Mouse (Mus musculus): ENCODE results near the gene Dact3. TPM values are rescaled to one million over a fixed set of nuclear protein-coding genes. Genes with fewer than 3 reads are reported as not detected.

The Dact3 gene
- polyA plus RNA-seq, 1 experiment: 37.3 TPM

DNA sequence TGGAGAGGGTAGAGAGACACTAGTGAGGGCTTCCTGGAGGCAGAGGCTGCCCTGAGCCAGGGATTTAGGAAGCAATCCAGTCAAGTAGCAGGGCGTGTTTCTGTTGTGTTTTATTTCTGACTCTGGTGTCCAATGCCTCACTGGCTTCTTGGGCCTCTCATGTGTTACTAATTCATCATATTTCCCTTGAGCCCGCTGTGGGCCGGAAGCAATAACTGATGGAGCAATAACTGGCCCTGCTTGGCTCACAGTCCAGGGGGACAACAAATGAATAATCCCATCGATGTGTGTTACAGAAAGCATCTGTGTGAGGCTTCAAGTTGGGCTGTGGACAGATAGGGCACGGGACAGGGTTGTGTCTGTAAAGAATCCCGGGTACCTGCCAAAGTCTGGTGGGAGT, 37.2 kb downstream of the Dact3 start:
- peak overlapping the region; percentile 69 for H3K27ac ChIP-seq (ENCODE audit: insufficient read depth, low read length)
- H3K4me1 ChIP-seq (ENCODE audit: control insufficient read depth, insufficient read depth, low read length): peaks cover 8% of the 10 kb centered on the region; the same call in 1 of the 2 replicates
- TF ChIP-seq POLR2A (IDR thresholded peaks at IDR 0.05; ENCODE audit: low read depth, low read length) (no peak), CTCF (IDR thresholded peaks at IDR 0.05; ENCODE audit: borderline replicate concordance, insufficient read depth, low read length) (no peak)
- no peak overlapping the region for H3K4me3 ChIP-seq (ENCODE audit: insufficient read depth, low read length)

DNA sequence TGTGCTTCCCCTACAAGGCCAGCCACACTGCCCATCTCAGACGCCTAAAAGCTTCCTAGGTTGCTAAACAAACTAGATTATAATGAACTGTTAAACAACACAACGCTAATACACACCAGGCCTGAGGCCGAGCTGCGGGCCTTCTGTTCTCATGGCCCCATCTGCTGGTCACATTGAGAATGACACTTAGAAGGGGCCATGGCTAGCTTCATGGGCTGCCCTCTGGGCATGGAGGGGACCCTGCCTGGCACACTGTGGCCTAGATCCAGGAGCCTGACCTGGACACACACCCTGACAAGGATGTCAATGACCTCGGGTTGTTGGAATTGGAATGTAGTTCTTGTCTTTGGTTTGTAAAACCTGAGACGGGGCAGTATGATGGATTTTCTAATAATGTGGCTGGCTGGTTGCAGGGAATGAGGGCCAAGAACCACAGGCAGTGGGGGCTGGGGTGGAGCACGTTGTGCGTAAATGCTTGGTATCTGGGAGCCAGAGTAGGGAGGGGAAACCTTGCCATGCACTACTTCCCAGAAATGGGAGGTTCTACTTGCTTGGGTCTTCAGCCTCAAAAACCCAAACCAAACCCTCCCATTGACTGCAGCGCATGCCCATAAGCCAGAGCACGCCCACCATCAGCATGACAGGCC, 38.8 kb downstream of the Dact3 start:
- H3K4me3 ChIP-seq (ENCODE audit: insufficient read depth, low read length): no peak overlapping the region
- H3K27ac ChIP-seq (ENCODE audit: insufficient read depth, low read length): 0 out of 2 replicates have a peak overlapping the region, but pooled peaks have one; percentile 69
- TF ChIP-seq POLR2A (IDR thresholded peaks at IDR 0.05; ENCODE audit: low read depth, low read length) (no peak), CTCF (IDR thresholded peaks at IDR 0.05; ENCODE audit: borderline replicate concordance, insufficient read depth, low read length) (peak; percentile 61)
- H3K4me1 ChIP-seq (ENCODE audit: control insufficient read depth, insufficient read depth, low read length): peaks cover 8% of the 10 kb centered on the region; the same call in 1 of the 2 replicates

DNA sequence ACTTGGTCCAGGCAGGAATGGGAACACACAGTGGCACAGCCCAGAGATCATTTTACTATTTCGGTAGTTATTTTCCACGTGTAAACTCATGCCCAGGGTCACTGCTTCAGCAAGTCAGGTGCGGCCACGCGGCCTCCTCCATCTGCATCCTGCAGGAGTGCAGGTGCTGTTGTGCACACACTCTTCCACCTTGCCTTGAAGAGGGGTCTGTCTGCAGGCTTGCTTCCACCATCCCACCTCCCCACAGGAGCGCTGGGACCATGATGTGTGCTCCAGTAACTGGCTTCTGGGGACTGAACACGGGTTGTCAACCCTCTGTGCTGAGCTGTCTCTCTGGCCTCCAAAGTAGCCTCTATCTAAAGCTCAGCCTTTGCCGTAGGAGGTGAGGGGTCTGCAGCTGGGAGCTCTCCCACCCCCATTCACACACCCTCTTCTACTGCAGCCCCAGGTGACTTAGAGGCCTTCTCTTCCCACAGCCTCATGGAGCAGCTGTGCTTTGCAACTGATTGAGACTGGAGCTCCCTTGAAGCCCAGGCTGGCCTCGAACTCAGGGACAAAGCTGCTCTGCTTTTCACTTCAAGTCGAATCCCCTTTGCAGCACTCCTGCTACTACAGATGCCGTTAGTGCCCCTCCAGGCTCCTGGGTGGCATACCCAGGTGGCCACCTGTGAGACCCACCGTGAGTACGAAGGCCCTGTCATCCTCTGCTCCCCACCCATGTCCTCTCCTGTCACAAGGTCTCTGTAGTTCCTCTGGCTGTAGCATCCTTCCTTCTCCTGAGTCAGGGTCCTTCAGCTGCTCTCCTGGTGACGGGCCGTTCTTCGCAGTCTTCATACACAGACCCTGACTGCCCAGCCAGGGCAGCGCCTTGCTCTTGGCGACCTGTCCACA, 39.6 kb downstream of the Dact3 start:
- no peak overlapping the region for H3K27ac ChIP-seq (ENCODE audit: insufficient read depth, low read length)
- peaks cover 10% of the 10 kb centered on the region for H3K4me1 ChIP-seq (ENCODE audit: control insufficient read depth, insufficient read depth, low read length)
- TF ChIP-seq POLR2A (IDR thresholded peaks at IDR 0.05; ENCODE audit: low read depth, low read length): no peak
- no peak for TF ChIP-seq CTCF (IDR thresholded peaks at IDR 0.05; ENCODE audit: borderline replicate concordance, insufficient read depth, low read length)
- H3K4me3 ChIP-seq (ENCODE audit: insufficient read depth, low read length): no peak overlapping the region

DNA sequence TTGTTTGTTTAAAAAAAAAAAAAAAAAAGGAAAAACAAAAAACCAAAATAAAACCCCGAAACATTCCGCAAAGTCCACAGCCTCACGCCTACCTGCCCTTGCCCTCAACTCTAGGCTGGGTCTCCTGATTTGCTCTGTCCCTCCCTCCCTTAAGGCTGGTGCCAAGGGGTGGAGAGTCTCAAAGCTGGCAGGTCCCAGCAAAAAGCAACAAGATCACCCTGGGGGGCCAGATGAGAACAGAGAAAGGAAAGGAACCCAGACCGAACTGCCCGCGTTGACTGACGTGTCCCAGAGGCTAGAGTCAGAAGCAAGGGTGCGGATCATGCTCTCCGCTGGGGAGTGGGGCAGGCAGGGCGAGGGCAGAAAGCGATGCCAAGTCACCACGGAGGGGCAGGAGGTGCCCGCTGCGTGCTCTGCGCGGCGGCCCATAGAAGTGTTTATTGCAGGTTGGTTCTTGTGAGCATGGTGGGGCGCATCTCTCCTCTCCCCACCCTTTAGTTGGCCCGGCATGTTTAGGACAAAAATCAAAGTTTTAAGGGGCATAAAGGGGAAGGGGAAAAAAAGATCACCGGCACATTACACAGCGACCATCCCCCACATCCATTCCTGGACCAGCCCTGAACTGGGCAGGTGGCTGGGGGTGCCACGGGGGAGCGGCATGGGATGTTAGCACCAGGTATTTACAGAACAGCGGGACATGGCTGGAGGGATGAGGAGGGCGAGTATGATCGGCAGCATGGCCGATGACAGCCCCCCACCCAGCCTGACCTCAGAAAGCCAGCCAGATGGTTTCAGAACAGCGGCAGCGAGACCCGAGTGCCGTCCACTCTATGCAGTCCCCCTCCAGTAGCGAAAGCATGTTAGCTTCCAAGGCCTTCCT, 40.6 kb downstream of the Dact3 start:
- Histone ChIP-seq H3K27ac (ENCODE audit: insufficient read depth, low read length) (no peak overlapping the region), H3K4me3 (ENCODE audit: insufficient read depth, low read length) (no peak overlapping the region), H3K4me1 (ENCODE audit: control insufficient read depth, insufficient read depth, low read length) (peaks cover 8% of the 10 kb centered on the region)
- TF ChIP-seq POLR2A (IDR thresholded peaks at IDR 0.05; ENCODE audit: low read depth, low read length) (no peak), CTCF (IDR thresholded peaks at IDR 0.05; ENCODE audit: borderline replicate concordance, insufficient read depth, low read length) (no peak)

DNA sequence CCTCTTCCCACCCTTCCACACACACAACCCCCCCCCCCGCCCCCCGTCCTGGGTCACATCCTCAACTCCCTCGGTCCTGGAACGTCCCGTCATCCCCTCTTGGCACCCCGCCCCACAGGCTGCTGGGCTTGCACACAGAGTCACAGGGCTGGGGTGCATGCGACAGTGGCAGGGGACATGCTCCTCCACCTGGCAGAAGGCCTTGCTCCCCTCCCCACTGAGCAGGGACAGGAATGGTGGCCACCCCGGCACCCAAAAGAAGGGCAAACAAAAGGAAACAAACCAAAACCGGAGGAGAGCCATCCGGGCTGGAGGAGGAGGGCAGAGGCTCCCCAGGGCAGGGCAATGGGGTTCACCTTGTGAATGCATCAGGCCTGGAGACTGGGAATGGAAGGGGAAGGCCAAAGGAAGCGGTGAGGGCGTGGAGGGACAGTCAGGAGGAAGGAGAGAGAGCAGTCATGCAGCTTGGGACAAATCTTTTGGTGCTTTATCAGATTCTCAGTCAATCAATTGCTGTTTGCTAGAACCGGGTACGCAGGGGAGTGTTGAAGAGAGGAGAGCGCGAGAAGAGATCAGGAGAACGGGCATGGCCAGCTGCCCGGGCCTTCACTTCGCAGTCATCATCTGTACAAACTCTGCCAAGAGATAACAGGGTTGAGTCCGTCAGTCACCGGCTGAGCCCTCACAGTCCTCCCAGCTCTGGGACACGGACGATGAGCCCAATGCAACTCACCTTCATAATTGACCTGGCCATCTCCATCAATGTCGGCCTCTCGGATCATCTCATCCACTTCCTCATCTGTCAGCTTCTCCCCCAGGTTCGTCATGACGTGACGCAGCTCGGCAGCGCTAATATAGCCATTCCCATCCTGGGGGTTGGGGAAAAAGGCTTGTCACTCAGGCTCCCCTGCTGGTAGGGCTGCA, 41.5 kb downstream of the Dact3 start:
- H3K4me3 ChIP-seq (ENCODE audit: insufficient read depth, low read length): no peak overlapping the region

DNA sequence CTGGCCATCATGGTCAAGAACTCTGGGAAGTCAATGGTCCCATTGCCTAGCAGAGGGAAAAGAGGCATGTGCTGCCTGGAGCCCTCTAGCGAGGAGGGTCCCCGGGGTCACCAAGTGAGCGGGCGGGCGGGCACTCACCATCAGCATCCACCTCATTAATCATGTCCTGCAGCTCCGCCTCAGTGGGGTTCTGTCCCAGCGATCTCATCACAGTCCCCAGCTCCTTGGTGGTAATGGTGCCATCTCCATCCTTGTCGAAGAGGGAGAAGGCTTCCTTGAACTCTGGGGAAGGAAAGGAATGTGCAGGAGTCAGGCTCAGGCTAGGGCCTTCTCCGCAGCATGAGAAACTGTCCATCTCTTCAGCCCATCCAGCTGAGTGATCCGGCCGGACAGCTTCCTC, 42.3 kb downstream of the Dact3 start:
- Histone ChIP-seq H3K4me3 (ENCODE audit: insufficient read depth, low read length) (no peak overlapping the region), H3K27ac (ENCODE audit: insufficient read depth, low read length) (no peak overlapping the region), H3K4me1 (ENCODE audit: control insufficient read depth, insufficient read depth, low read length) (peaks cover 11% of the 10 kb centered on the region; the same call in 1 of the 2 replicates)
- no peak for TF ChIP-seq POLR2A (IDR thresholded peaks at IDR 0.05; ENCODE audit: low read depth, low read length)
- no peak for TF ChIP-seq CTCF (IDR thresholded peaks at IDR 0.05; ENCODE audit: borderline replicate concordance, insufficient read depth, low read length)

More for the DNA sequence above, 41.5 kb downstream of the Dact3 start:
- H3K27ac ChIP-seq (ENCODE audit: insufficient read depth, low read length): no peak overlapping the region
- TF ChIP-seq CTCF (IDR thresholded peaks at IDR 0.05; ENCODE audit: borderline replicate concordance, insufficient read depth, low read length) (no peak), POLR2A (IDR thresholded peaks at IDR 0.05; ENCODE audit: low read depth, low read length) (no peak)
- H3K4me1 ChIP-seq (ENCODE audit: control insufficient read depth, insufficient read depth, low read length): peaks cover 11% of the 10 kb centered on the region

DNA sequence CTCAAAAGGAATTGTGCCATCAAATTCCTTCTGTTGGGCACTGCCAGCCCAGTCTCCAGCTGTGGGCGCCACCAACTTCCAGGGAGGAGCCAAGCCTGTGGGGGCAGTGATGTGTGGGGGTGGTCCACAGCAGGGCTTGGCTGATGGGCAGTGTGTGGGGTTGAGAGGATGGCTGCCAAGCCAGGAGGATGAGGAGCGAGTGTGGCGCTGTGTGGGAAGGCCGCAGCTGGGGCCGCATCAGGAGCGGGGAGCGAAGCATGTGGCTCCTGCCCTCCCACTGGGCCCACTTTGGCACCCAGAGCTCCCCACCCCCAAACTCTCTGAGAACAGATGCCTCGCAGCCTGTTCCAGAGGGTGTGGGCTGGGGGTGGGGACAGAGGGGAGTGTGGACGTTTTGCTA, 42.9 kb downstream of the Dact3 start:
- no peak overlapping the region for H3K4me3 ChIP-seq (ENCODE audit: insufficient read depth, low read length)
- no peak for TF ChIP-seq POLR2A (IDR thresholded peaks at IDR 0.05; ENCODE audit: low read depth, low read length)
- TF ChIP-seq CTCF (IDR thresholded peaks at IDR 0.05; ENCODE audit: borderline replicate concordance, insufficient read depth, low read length): no peak
- no peak overlapping the region for H3K27ac ChIP-seq (ENCODE audit: insufficient read depth, low read length)
- peaks cover 11% of the 10 kb centered on the region; the same call in 1 of the 2 replicates for H3K4me1 ChIP-seq (ENCODE audit: control insufficient read depth, insufficient read depth, low read length)

DNA sequence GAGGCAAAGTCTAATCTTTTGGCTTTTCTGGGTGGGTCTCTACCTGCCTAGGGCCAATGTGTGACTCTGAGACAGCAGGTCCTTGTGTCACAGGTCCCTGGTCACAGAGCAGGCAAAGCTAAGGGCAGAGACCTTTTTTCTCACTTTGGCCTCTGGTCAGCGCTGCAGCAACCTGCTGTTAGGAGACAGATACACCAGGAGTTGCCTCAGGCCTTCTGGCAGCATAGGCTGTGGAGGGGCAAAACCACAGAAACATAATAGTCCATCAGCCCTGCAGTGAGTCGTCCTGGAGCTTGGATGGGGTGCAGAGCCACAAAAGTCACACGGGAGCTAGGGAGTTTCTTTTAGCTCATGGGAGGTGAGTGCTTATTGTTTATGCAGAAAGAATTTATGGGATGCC, 43.6 kb downstream of the Dact3 start:
- H3K4me1 ChIP-seq (ENCODE audit: control insufficient read depth, insufficient read depth, low read length): peaks cover 11% of the 10 kb centered on the region; the same call in 1 of the 2 replicates
- no peak overlapping the region for H3K4me3 ChIP-seq (ENCODE audit: insufficient read depth, low read length)
- TF ChIP-seq CTCF (IDR thresholded peaks at IDR 0.05; ENCODE audit: borderline replicate concordance, insufficient read depth, low read length) (no peak), POLR2A (IDR thresholded peaks at IDR 0.05; ENCODE audit: low read depth, low read length) (no peak)
- no peak overlapping the region for H3K27ac ChIP-seq (ENCODE audit: insufficient read depth, low read length)
